Mouse (Mus musculus) forebrain, embryonic 16.5 days (tissue): Measurements from ENCODE around the gene Umad1. TPM values are rescaled to one million over a fixed set of nuclear protein-coding genes. Genes with fewer than 3 reads are reported as not detected.

Source experiments
- ATAC-seq: fragments of 200-750 bp; cut with Nextera tagmentation; 2 replicates; pipeline ENCODE4 v1.8.0; 2017; ENCODE audit warnings: mild to moderate bottlenecking, moderate library complexity
- H3K27ac ChIP-seq: fragments of 300-500 bp; sonication (generic); 2 replicates; pipeline ENCODE4 v1.5.1; 2014; ENCODE audit warnings: low read length, control low read depth
- H3K27me3 ChIP-seq: fragments of 300-500 bp; sonication (generic); replicated peaks from 2 replicates; pipeline ENCODE4 v1.6.1; 2014; ENCODE audit warnings: low read length; ENCODE audit not compliant: control insufficient read depth, insufficient read depth
- H3K36me3 ChIP-seq: fragments of 300-500 bp; sonication (generic); 2 replicates; pipeline ENCODE4 v1.6.1; 2014; ENCODE audit not compliant: control insufficient read depth, insufficient read depth
- H3K4me1 ChIP-seq: fragments of 300-500 bp; sonication (generic); replicated peaks from 2 replicates; pipeline ENCODE4 v1.6.1; 2014; ENCODE audit warnings: low read length; ENCODE audit not compliant: control insufficient read depth, insufficient read depth
- H3K4me2 ChIP-seq: fragments of 300-500 bp; sonication (generic); 2 replicates; pipeline ENCODE4 v1.6.1; 2014; ENCODE audit warnings: mild to moderate bottlenecking, low read length, control low read depth
- H3K4me3 ChIP-seq: fragments of 300-500 bp; sonication (generic); replicated peaks from 2 replicates; pipeline ENCODE4 v1.5.1; 2014; ENCODE audit warnings: mild to moderate bottlenecking, low read length, control low read depth
- H3K9ac ChIP-seq: fragments of 300-500 bp; sonication (generic); replicated peaks from 2 replicates; pipeline ENCODE4 v1.6.1; 2014; ENCODE audit warnings: low read depth, low read length, control low read depth
- H3K9me3 ChIP-seq: fragments of 300-500 bp; sonication (generic); 2 replicates; pipeline ENCODE4 v1.6.1; 2016; ENCODE audit warnings: low read length; ENCODE audit not compliant: control insufficient read depth
- WGBS: fragments of 180-500 bp; shearing (Covaris S2); extraction: QIAGEN DNeasy Blood & Tissue Kit; methylation state at CpG from one replicate; pipeline ENCODE4 v1.1.7; 2014; 5-methylcytosine and 5-hydroxymethylcytosine counted together
- polyA plus RNA-seq: library from polyadenylated mRNA; unstranded; fragments of >200 nt; fragmentation: Nextera tagmentation; extraction: Ambion mirVana; gene quantifications from 2 replicates; pipeline ENCODE4 v1.2.1, GENCODE M21; 2015

Gene Umad1
- polyA plus RNA-seq, result 46.0 and 49.3 TPM in 2 replicates

DNA sequence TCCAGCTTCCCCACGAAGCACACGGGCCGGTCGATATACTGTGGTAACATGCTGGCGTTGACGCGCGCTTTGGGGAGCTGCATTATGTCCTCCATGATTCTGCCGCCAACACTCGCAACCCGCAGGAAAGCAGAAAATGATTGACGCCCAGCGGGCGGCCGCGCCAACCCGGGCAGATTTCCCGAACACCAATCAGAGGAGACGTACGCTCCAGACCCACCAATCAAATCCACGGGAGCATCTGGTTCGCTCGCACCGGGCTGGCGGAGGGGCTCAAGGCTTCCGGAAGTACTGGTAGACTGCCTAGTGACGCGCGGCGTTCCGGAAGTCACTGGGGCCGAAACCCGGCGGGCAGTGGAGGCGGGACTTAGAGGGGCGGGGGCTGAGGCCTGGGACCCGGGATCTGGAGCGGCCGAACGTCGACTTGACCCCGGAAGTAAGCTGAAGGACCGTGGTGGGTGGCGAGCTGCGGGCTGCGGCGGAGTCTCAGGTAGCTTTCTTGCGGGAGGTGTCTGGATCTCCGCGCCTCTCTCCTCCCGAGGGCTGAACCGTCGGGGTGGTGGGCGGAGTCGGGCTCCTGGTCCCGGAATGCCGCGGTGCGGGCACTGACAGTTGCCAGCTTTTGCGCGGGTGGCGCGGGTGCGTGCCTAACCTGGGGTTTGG is at the start of gene Umad1, which contains the start of the genes Rpa3 and Gm45062:
TSS of gene Umad1 (plus strand) at position 285 of the 663 bp plus-strand sequence.
TSS of gene Rpa3 (minus strand) at position 170 of the 663 bp plus-strand sequence.
TSS of gene Gm45062 (plus strand) at position 447 of the 663 bp plus-strand sequence.
- WGBS, result under 1% methylated on average over 64 of the region's 64 CpGs
- H3K4me2 ChIP-seq, result peak within 1 kb of the TSS; percentile 90
- ATAC-seq, result peak; percentile 100
- no peaks in the 10 kb centered on the region for H3K36me3 ChIP-seq
- peaks cover 15% of the 10 kb centered on the region for H3K4me1 ChIP-seq
- H3K27me3 ChIP-seq, result no peaks in the 10 kb centered on the region
- H3K4me3 ChIP-seq, result peak within 1 kb of the TSS; percentile 81
- H3K9me3 ChIP-seq, result no peaks in the 10 kb centered on the region
- peak within 1 kb of the TSS; percentile 80 for H3K27ac ChIP-seq
- peak within 1 kb of the TSS; percentile 80 for H3K9ac ChIP-seq

DNA sequence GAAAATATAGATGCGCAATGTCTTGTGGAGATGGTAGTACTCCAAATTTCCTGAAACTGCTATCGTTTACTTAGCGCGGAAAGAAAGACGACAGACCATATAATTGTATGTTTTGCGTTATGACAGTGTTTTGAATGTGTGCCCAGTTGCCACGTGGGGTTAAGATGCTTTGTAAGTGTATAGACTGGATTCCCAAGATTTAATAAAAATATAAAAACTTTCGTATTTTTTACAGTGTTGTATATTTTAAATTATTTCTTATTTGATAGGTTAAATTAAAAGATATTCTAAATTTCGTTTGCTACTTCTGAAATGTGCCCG is 49.3 kb upstream of the Umad1 start:
- peak overlapping the region; percentile 90; the same call in 1 of the 2 replicates for H3K27ac ChIP-seq
- WGBS, result 12% methylated on average over 10 of the region's 10 CpGs

DNA sequence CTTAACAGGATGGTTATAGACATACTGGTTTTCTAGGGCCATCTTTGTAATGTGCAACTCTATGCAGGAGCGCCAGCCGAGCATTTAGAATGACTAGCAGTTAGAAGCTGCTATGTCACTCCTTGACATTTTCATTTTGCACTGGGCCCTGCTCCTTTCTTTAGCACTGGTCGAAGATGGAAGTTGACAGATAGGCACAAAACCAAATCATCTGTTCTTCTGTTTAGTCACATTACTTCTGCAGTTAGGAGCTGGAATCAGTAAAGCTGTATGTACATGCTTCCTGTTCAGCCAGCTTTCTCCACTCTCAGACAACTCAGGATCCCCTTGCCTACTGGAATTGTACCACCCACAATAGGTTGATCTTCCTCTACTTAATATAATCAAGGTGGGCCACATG is 48.4 kb upstream of the Umad1 start:
- H3K4me1 ChIP-seq, result peaks cover 8% of the 10 kb centered on the region
- H3K9me3 ChIP-seq, result no peaks in the 10 kb centered on the region
- peaks cover 4% of the 10 kb centered on the region for H3K36me3 ChIP-seq
- H3K4me2 ChIP-seq, result peak overlapping the region; percentile 55
- ATAC-seq, result no peak
- H3K27ac ChIP-seq, result no peak overlapping the region
- H3K27me3 ChIP-seq, result no peaks in the 10 kb centered on the region
- WGBS, result 95% methylated on average over 3 of the region's 3 CpGs
- H3K9ac ChIP-seq, result no peak overlapping the region
- no peak overlapping the region for H3K4me3 ChIP-seq

More for the DNA sequence above, 49.3 kb upstream of the Umad1 start:
- Histone ChIP-seq H3K4me3 (peak overlapping the region; percentile 94), H3K36me3 (peaks cover 3% of the 10 kb centered on the region), H3K4me2 (peak overlapping the region; percentile 55), H3K9ac (peak overlapping the region; percentile 94), H3K4me1 (peaks cover 8% of the 10 kb centered on the region), H3K27me3 (no peaks in the 10 kb centered on the region), H3K9me3 (no peaks in the 10 kb centered on the region)
- ATAC-seq, result peak; percentile 0; the same call in 1 of the 2 replicates

DNA sequence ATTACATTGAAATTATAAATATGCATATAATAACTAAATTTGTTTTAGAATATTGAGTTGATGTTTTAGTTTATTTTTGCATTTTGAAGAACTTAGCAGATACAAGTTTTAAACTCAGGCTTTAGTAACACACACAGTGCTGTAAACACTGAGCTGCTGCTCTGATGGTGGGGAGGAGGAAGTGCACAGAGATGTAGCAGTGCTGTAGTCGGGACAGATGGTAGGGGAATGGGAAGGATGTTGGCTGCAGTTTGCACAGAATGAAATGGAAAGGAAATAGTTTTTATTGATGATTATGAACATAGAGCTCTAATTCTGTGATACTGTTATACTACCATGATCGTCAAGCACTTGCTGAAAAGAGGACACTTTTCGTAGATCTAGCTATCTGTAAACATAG is 32.1 kb upstream of the Umad1 start:
- no peaks in the 10 kb centered on the region for H3K9me3 ChIP-seq
- no peak overlapping the region for H3K9ac ChIP-seq
- 83% methylated on average over 3 of the region's 3 CpGs for WGBS
- H3K4me1 ChIP-seq, result no peaks in the 10 kb centered on the region
- peak; percentile 62; the same call in 1 of the 2 replicates for ATAC-seq
- H3K27ac ChIP-seq, result no peak overlapping the region
- no peaks in the 10 kb centered on the region for H3K27me3 ChIP-seq
- no peak overlapping the region for H3K4me2 ChIP-seq
- H3K36me3 ChIP-seq, result peaks cover 5% of the 10 kb centered on the region
- no peak overlapping the region for H3K4me3 ChIP-seq

DNA sequence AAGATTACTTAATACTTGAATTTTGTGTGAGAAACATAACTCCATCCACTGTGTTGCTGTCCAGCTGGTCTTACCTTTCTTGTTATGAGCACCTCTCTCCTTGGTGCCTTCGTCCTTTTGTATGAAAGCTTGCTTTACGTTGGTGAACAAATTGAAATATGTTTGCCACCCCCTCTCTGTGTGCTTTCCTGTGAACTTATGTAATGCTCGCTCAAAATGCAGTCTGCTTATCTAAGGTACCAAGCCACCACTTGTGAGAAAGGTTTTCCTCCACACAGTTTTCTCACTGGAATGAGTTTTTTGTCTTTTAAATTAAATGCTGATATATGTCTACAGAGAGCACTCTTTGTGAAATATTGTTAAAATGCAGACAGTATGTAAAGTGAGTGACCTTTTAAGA is 30.5 kb upstream of the Umad1 start:
- peaks cover 7% of the 10 kb centered on the region for H3K36me3 ChIP-seq
- 92% methylated on average over 3 of the region's 3 CpGs for WGBS
- no peak overlapping the region for H3K4me3 ChIP-seq
- H3K27me3 ChIP-seq, result no peaks in the 10 kb centered on the region
- no peak overlapping the region for H3K4me2 ChIP-seq
- no peaks in the 10 kb centered on the region for H3K9me3 ChIP-seq
- ATAC-seq, result no peak
- no peak overlapping the region for H3K27ac ChIP-seq
- H3K4me1 ChIP-seq, result no peaks in the 10 kb centered on the region
- no peak overlapping the region for H3K9ac ChIP-seq

DNA sequence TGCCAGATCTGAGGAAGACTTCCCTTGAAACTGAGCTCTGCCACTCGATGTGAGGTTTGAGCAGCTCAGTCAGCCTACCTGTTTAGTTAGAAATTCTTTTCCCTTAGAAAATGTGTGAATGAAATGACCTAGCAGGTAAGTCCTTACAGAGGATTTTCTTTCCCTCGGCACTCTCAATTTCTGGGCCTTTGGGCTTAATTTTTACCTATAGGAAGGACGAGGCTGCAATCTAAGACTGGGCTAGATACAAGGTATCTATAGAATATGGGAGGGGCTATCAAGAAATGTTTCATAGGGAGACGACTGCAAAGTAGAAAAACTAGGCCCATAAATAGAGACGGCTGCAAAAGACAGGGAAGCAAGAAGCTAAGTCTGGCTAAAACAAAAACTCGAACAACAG is 772 bp upstream of the Umad1 start:
- Histone ChIP-seq H3K4me3 (peak overlapping the region; percentile 81), H3K4me2 (peak overlapping the region; percentile 85), H3K4me1 (peaks cover 15% of the 10 kb centered on the region), H3K27me3 (no peaks in the 10 kb centered on the region), H3K9ac (peak overlapping the region; percentile 80), H3K27ac (peak overlapping the region; percentile 80), H3K9me3 (no peaks in the 10 kb centered on the region), H3K36me3 (no peaks in the 10 kb centered on the region)
- no peak for ATAC-seq
- 8% methylated on average over 6 of the region's 6 CpGs for WGBS

DNA sequence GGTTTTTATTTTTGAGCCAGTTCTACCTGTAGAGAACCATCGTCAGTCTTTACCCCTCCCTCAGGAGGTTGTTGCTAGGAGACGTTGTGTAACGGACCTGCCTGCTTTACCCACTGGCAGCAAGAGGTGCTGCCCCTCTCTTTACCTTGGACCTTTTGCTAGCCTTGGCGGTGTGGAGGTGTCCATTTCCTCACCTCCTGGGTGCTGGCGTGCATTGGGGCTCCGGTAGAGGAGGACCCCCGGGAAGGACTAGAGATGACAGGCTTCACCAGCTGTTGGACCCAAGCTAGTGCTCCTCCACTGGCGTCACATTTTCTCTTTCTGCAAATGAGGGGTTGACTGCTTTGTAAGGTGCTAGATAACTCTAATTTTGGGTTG is 568 bp downstream of the Umad1 start:
- H3K4me1 ChIP-seq, result peaks cover 15% of the 10 kb centered on the region
- H3K4me3 ChIP-seq, result peak overlapping the region; percentile 81
- H3K27me3 ChIP-seq, result no peaks in the 10 kb centered on the region
- ATAC-seq, result no peak
- peak overlapping the region; percentile 90 for H3K4me2 ChIP-seq
- H3K9me3 ChIP-seq, result no peaks in the 10 kb centered on the region
- peak overlapping the region; percentile 75 for H3K27ac ChIP-seq
- WGBS, result under 1% methylated on average over 8 of the region's 8 CpGs
- peak overlapping the region; percentile 76 for H3K9ac ChIP-seq
- no peaks in the 10 kb centered on the region for H3K36me3 ChIP-seq

DNA sequence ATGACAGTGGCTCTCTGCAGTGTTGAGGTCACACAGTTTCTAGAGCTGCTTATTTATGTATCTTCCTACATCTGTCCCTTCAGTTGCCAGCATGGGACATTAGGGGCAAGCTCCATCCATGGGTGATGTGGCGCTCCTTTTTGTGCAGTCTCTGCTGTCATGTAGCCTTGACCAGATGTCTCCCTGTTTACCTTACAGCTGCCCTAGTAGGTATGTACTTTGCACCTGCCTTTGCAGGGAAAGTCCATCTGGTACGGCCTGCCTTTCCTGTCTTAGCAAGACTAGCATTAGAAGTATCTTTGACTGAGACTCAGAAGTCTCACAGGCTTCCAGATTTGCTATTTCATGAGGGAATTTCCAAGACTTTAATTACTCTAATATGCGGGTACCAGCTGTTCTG is 12.0 kb downstream of the Umad1 start:
- 89% methylated on average over 3 of the region's 3 CpGs for WGBS
- H3K27me3 ChIP-seq, result no peaks in the 10 kb centered on the region
- no peak overlapping the region for H3K9ac ChIP-seq
- H3K9me3 ChIP-seq, result no peaks in the 10 kb centered on the region
- H3K4me1 ChIP-seq, result no peaks in the 10 kb centered on the region; the same call in 1 of the 2 replicates
- ATAC-seq, result no peak
- H3K4me2 ChIP-seq, result no peak overlapping the region
- no peaks in the 10 kb centered on the region for H3K36me3 ChIP-seq
- no peak overlapping the region for H3K27ac ChIP-seq
- H3K4me3 ChIP-seq, result no peak overlapping the region

DNA sequence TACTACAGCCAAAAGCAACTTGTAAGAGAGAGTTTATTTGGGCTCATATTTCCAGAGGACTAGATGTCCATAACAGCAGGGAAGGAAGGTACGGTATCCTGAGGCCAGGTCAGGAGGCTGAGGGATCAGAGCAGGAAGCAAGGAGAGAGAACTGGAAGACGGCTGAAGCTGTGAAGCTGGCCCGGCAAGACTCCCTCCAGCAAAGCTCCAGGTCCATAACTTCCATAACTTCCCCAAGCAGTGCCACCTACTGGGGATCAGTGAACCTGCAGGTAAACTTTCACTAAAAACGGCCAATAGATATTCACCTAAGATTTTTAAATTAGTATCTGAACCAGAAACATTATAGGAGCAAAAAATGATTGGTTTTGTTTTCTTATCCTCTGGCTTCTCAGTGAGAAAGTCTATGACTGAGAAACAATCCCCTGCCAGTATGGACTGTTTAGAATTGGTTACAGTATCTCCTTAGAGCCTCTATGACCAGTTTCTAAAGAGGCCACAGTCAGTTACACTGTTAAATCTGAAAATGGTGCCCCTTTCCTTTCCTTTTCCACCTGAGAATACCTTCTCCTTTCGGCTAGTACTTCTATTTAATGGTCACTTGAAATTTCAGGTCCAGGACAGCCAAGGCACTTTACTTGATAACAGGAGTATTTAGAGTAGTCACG is 15.4 kb downstream of the Umad1 start:
- 33% methylated on average over 6 of the region's 6 CpGs for WGBS
- no peak overlapping the region for H3K4me2 ChIP-seq
- no peak overlapping the region for H3K27ac ChIP-seq
- no peak overlapping the region for H3K4me3 ChIP-seq
- no peak overlapping the region for H3K9ac ChIP-seq
- H3K27me3 ChIP-seq, result no peaks in the 10 kb centered on the region
- no peaks in the 10 kb centered on the region for H3K36me3 ChIP-seq
- 0 out of 2 replicates have a peak, but pooled peaks cover 2% of the 10 kb centered on the region for H3K9me3 ChIP-seq
- H3K4me1 ChIP-seq, result no peaks in the 10 kb centered on the region; the same call in 1 of the 2 replicates
- ATAC-seq, result peak; percentile 58
